Mouse (Mus musculus) bone marrow macrophage, adult 2 months (primary cell): ENCODE data around the gene Rnf151. TPM values are rescaled to one million over a fixed set of nuclear protein-coding genes. Genes with fewer than 3 reads are reported as not detected.
A peak's percentile ranks its signal among the peaks of the same experiment; 100 is the strongest.

Experiments used
- H3K27ac ChIP-seq: 2 replicates; pipeline ENCODE4 v1.5.1; 2012; ENCODE audit warnings: low read depth, low read length; ENCODE audit not compliant: insufficient read depth
- H3K4me1 ChIP-seq: 2 replicates; pipeline ENCODE4 v1.6.1; 2012; ENCODE audit warnings: low read length; ENCODE audit not compliant: control insufficient read depth, insufficient read depth
- H3K4me3 ChIP-seq: 2 replicates; pipeline ENCODE4 v1.5.1; 2012; ENCODE audit warnings: mild to moderate bottlenecking, low read length, moderate library complexity; ENCODE audit not compliant: insufficient read depth
- CTCF ChIP-seq: IDR thresholded peaks from 2 replicates; pipeline ENCODE4 v1.5.1; 2012; ENCODE audit warnings: low read depth, mild to moderate bottlenecking, low read length, moderate library complexity
- POLR2A ChIP-seq: IDR thresholded peaks from 2 replicates; pipeline ENCODE4 v1.6.1; 2012; ENCODE audit warnings: mild to moderate bottlenecking, low read depth, low read length, borderline replicate concordance
- polyA plus RNA-seq: library from polyadenylated mRNA; stranded (reverse); fragments of >200 nt; gene quantifications from 2 replicates; pipeline ENCODE4 v1.2.4, GENCODE M21; 2012; ENCODE audit not compliant: missing spikeins, insufficient read depth, insufficient read length

Gene Rnf151
- polyA plus RNA-seq, 1 experiment: not detected

- H3K4me1 ChIP-seq: peaks cover 35% of the 10 kb centered on the region
- no peak within 1 kb of the TSS; the same call in 1 of the 2 replicates for H3K4me3 ChIP-seq
- TF ChIP-seq CTCF (no peak), POLR2A (no peak)
Observed at GRCm38 (mm10) chr17:24689251-24690081, 28.4 kb downstream of the Rnf151 start, which contains the start of gene Syngr3. Gene Syngr3 (minus strand): TSS chr17:24689955.

GRCm38 (mm10) chr17:24687599-24687998, 30.3 kb downstream of the Rnf151 start:
- TF ChIP-seq CTCF (no peak), POLR2A (no peak)
- peaks cover 21% of the 10 kb centered on the region for H3K4me1 ChIP-seq
- no peak overlapping the region for H3K27ac ChIP-seq
- peak overlapping the region; percentile 69 for H3K4me3 ChIP-seq

More at GRCm38 (mm10) chr17:24689251-24690081, 28.4 kb downstream of the Rnf151 start, which contains the start of gene Syngr3:
- no peak within 1 kb of the TSS for H3K27ac ChIP-seq

GRCm38 (mm10) chr17:24687146-24687595, 30.7 kb downstream of the Rnf151 start:
- H3K27ac ChIP-seq: no peak overlapping the region
- peak overlapping the region; percentile 69 for H3K4me3 ChIP-seq
- H3K4me1 ChIP-seq: peaks cover 19% of the 10 kb centered on the region
- TF ChIP-seq POLR2A (no peak), CTCF (no peak)

GRCm38 (mm10) chr17:24686514-24686913, 31.3 kb downstream of the Rnf151 start:
- Histone ChIP-seq H3K27ac (no peak overlapping the region), H3K4me1 (peaks cover 13% of the 10 kb centered on the region), H3K4me3 (no peak overlapping the region)
- TF ChIP-seq CTCF: no peak
- no peak for TF ChIP-seq POLR2A

- no peak overlapping the region for H3K27ac ChIP-seq
- TF ChIP-seq POLR2A: no peak
- TF ChIP-seq CTCF: no peak
- peaks cover 12% of the 10 kb centered on the region for H3K4me1 ChIP-seq
- no peak overlapping the region for H3K4me3 ChIP-seq
Observed at GRCm38 (mm10) chr17:24677500-24678080, 40.3 kb downstream of the Rnf151 start.

- Histone ChIP-seq H3K27ac (no peak overlapping the region), H3K4me3 (no peak overlapping the region), H3K4me1 (peaks cover 18% of the 10 kb centered on the region)
- TF ChIP-seq POLR2A: no peak
- no peak for TF ChIP-seq CTCF
Observed at GRCm38 (mm10) chr17:24676877-24677276, 41.0 kb downstream of the Rnf151 start.

GRCm38 (mm10) chr17:24676187-24676586, 41.7 kb downstream of the Rnf151 start:
- peaks cover 25% of the 10 kb centered on the region for H3K4me1 ChIP-seq
- H3K27ac ChIP-seq: no peak overlapping the region
- TF ChIP-seq CTCF (peak; percentile 57; the same call in 1 of the 2 replicates), POLR2A (no peak)
- H3K4me3 ChIP-seq: no peak overlapping the region

GRCm38 (mm10) chr17:24674277-24674676, 43.6 kb downstream of the Rnf151 start:
- TF ChIP-seq CTCF (no peak), POLR2A (no peak)

GRCm38 (mm10) chr17:24672141-24672540, 45.7 kb downstream of the Rnf151 start:
- H3K4me3 ChIP-seq: peak overlapping the region; percentile 15
- H3K4me1 ChIP-seq: peaks cover 33% of the 10 kb centered on the region
- no peak overlapping the region for H3K27ac ChIP-seq
- TF ChIP-seq CTCF: no peak
- TF ChIP-seq POLR2A: no peak

More at GRCm38 (mm10) chr17:24674277-24674676, 43.6 kb downstream of the Rnf151 start:
- Histone ChIP-seq H3K27ac (no peak overlapping the region), H3K4me1 (peaks cover 30% of the 10 kb centered on the region), H3K4me3 (no peak overlapping the region)

GRCm38 (mm10) chr17:24671346-24671745, 46.5 kb downstream of the Rnf151 start:
- Histone ChIP-seq H3K4me3 (no peak overlapping the region), H3K27ac (no peak overlapping the region), H3K4me1 (peaks cover 33% of the 10 kb centered on the region)
- TF ChIP-seq CTCF (no peak), POLR2A (no peak)
